Mouse (Mus musculus) hindbrain, embryonic 15.5 days (tissue): ENCODE data around the gene Pld2. TPM values are rescaled to one million over a fixed set of nuclear protein-coding genes. Genes with fewer than 3 reads are reported as not detected.
A peak's percentile ranks its signal among the peaks of the same experiment; 100 is the strongest.

Experiments
- ATAC-seq: fragments of 200-750 bp; cut with Nextera tagmentation; 2 replicates; pipeline ENCODE4 v1.8.0; 2017; ENCODE audit warnings: low read depth, moderate number of reproducible peaks, moderate TSS enrichment; ENCODE audit not compliant: low FRiP score
- H3K27ac ChIP-seq: fragments of 300-500 bp; sonication (generic); replicated peaks from 2 replicates; pipeline ENCODE4 v1.5.1; 2015; ENCODE audit warnings: mild to moderate bottlenecking, inconsistent platforms
- H3K27me3 ChIP-seq: fragments of 300-500 bp; sonication (generic); 2 replicates; pipeline ENCODE4 v1.6.1; 2015; ENCODE audit warnings: control low read depth, inconsistent platforms
- H3K36me3 ChIP-seq: fragments of 300-500 bp; sonication (generic); 2 replicates; pipeline ENCODE4 v1.6.1; 2015; ENCODE audit warnings: control low read depth, inconsistent platforms
- H3K4me1 ChIP-seq: fragments of 300-500 bp; sonication (generic); replicated peaks from 2 replicates; pipeline ENCODE4 v1.6.1; 2015; ENCODE audit warnings: control low read depth, inconsistent platforms
- H3K4me2 ChIP-seq: fragments of 300-500 bp; sonication (generic); 2 replicates; pipeline ENCODE4 v1.6.1; 2015; ENCODE audit warnings: moderate library complexity, mild to moderate bottlenecking, inconsistent platforms
- H3K4me3 ChIP-seq: fragments of 300-500 bp; sonication (generic); 2 replicates; pipeline ENCODE4 v1.5.1; 2015; ENCODE audit warnings: mild to moderate bottlenecking, inconsistent platforms
- H3K9ac ChIP-seq: fragments of 300-500 bp; sonication (generic); 2 replicates; pipeline ENCODE4 v1.6.1; 2015; ENCODE audit warnings: inconsistent platforms
- H3K9me3 ChIP-seq: fragments of 300-500 bp; sonication (generic); 2 replicates; pipeline ENCODE4 v1.6.1; 2016; ENCODE audit warnings: control low read depth, inconsistent platforms
- WGBS: fragments of 180-500 bp; shearing (Covaris S2); methylation state at CpG from one replicate; pipeline ENCODE4 v1.1.7; 2015; 5-methylcytosine and 5-hydroxymethylcytosine counted together
- polyA plus RNA-seq: library from polyadenylated mRNA; unstranded; fragments of >200 nt; fragmentation: Nextera tagmentation; extraction: Ambion mirVana; gene quantifications from 2 replicates; pipeline ENCODE4 v1.2.1, GENCODE M21; 2015

Pld2 gene
- 17.3 and 20.4 TPM in 2 replicates for polyA plus RNA-seq

DNA sequence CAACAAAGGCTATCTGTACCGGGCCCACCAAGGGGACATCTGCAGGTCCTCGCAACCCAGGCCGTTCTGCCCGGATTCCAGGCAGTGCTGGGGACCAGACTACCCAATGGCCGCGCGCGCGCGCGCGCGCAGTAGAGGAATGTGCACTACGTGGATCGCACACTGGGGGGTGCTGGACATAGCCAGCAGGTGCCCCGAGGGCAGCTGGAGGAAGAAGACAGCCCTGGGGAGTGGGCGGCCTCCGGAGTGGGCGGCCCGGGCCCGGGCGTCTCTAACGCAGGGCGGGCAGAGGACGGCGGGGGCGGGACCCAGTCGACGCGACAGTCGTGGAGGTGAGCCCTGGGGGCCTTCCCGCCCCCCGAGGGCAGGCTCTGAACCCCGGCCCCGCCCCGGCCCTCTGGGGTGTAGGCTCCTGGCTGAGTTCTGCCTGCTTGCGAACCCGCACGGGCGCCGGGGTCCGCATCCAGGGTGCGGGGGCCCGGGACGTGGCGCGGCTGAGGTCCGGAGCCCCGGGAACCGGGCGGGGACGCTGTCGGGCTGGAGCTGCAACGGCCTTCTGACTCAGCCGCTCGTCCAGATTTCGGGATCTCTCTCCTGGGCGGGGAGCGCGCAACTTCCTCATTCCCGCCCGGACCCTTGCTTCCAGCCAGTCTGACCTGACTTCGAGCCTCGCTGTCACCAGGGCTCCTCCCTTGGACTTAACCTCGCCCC is at the start of gene Pld2:
Pld2 (plus strand) TSS at position 188 of the 711 bp plus-strand sequence.
- peak within 1 kb of the TSS; percentile 69 for H3K4me3 ChIP-seq
- peak within 1 kb of the TSS; percentile 66 for H3K27ac ChIP-seq
- H3K9me3 ChIP-seq: no peaks in the 10 kb centered on the region
- H3K36me3 ChIP-seq: no peaks in the 10 kb centered on the region
- H3K4me1 ChIP-seq: peaks cover 12% of the 10 kb centered on the region
- peak within 1 kb of the TSS; percentile 82 for H3K4me2 ChIP-seq
- peak within 1 kb of the TSS; percentile 60 for H3K9ac ChIP-seq
- H3K27me3 ChIP-seq: no peaks in the 10 kb centered on the region
- under 1% methylated on average over 60 of the region's 65 CpGs for WGBS
- ATAC-seq: peak; percentile 93

DNA sequence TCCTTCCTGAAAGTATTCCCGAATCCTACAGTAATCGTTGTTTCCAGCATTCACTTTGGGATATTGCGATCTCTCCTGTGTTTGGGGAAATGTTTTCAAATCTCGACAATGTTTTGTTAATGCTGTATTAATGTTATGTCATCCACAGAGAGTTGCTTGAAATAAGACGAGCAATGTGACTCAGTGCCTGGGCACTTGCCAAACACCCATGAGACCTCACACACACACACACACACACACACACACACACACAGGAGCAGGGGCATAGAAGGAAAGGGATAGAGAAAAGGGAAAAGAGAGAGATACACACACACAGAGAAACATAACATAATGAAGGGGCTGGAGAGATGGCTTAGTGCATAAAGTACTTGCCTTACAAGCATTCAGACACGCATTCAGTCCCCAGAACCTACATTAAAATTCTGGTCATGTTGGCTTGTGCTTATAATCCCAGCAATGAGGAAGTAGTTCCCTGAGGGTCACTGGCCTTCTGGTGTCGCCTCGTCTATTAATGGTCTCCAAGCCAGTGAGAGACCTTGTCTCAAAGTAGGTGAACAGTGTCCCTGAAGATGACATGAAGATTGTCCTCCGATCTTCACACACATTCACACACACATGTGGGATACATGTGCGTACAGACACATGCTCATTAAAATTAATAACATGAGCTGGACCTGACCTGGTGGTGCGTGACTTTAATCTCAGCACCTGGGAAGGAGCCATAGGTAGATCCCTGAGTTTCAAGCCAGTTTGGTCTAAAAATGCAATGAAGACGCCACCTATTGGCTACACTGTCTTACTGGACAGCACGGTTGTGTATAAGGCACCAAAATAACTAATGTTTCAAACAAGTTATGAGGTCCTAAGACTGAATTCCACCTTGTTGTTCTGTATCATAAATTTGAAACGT is 40.0 kb upstream of the Pld2 start:
- ATAC-seq: no peak
- WGBS: 69% methylated on average over 14 of the region's 14 CpGs
- no peak overlapping the region for H3K27ac ChIP-seq
- H3K27me3 ChIP-seq: no peaks in the 10 kb centered on the region
- H3K36me3 ChIP-seq: no peaks in the 10 kb centered on the region
- H3K4me2 ChIP-seq: no peak overlapping the region
- H3K4me3 ChIP-seq: no peak overlapping the region
- H3K9me3 ChIP-seq: no peaks in the 10 kb centered on the region
- H3K4me1 ChIP-seq: no peaks in the 10 kb centered on the region
- no peak overlapping the region for H3K9ac ChIP-seq

DNA sequence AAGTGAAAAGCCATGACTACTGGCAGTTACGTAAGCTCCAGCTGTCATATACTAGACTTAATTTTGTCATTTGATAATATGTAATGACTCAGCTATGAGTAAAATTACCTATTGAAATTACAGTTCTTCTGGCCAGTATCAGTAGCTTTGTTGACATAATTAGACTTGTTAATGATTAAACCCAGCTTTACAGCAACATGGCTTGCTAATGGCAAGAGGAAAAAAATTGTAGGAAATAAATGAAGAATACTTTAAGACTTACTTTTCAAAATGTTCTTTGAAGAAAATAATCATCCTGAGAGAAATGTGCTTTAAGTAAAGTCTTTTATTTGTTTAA is 39.4 kb upstream of the Pld2 start:
- no peak for ATAC-seq
- no peaks in the 10 kb centered on the region for H3K36me3 ChIP-seq
- WGBS: 95% methylated on average over 1 of the region's 1 CpGs

DNA sequence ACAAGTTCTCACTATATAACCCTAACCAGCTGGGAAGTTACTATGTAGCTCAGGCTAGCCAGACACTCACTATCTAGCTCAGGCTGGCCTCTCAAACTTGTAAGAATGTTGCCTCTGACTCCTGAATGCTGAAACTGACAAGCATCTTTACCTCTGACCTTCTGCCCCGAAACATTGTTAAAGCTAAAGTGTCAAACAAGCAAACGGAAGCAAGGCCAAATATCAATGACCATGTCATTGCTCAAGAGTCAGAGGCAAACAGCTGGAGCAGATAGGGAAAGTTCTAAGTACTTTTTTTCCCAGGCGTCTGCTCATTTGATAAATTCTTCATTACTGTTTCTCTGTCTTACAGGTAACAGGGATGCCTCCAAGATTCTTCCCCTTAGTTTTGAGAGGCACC is 37.8 kb upstream of the Pld2 start:
- no peaks in the 10 kb centered on the region for H3K27me3 ChIP-seq
- no peak for ATAC-seq
- H3K4me2 ChIP-seq: no peak overlapping the region
- no peaks in the 10 kb centered on the region for H3K36me3 ChIP-seq
- H3K4me1 ChIP-seq: no peaks in the 10 kb centered on the region
- no peak overlapping the region for H3K9ac ChIP-seq
- no peaks in the 10 kb centered on the region for H3K9me3 ChIP-seq
- no peak overlapping the region for H3K4me3 ChIP-seq
- no peak overlapping the region for H3K27ac ChIP-seq
- WGBS: 76% methylated on average over 3 of the region's 3 CpGs

More for the DNA sequence above, 39.4 kb upstream of the Pld2 start:
- Histone ChIP-seq H3K4me3 (no peak overlapping the region), H3K27ac (no peak overlapping the region), H3K4me2 (no peak overlapping the region), H3K4me1 (no peaks in the 10 kb centered on the region), H3K9ac (no peak overlapping the region), H3K27me3 (no peaks in the 10 kb centered on the region), H3K9me3 (no peaks in the 10 kb centered on the region)

DNA sequence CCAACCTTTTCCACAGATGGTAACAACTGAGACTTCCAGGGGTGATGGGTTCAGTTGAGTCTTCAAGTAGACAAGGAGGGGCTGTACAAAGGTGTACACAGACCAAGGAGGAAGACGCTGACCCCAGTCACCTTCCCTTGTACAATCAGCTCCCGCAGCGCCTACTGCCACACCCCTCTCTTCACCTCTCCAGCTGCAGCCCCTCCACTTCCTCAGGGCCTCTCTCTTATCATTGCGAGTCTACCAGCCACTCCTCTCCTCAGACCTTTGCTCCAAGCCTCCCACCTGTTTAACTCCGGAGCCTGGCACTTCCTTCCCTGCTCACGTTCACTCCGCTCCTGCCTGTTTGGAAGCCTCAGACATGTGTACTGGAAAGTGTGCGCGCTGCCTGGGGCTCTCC is 34.9 kb upstream of the Pld2 start, which contains the start of gene Tm4sf5:
Tm4sf5 (plus strand) TSS at position 275 of the 400 bp plus-strand sequence.
- ATAC-seq: no peak
- Histone ChIP-seq H3K36me3 (no peaks in the 10 kb centered on the region), H3K27ac (no peak within 1 kb of the TSS), H3K27me3 (no peaks in the 10 kb centered on the region), H3K9me3 (no peaks in the 10 kb centered on the region), H3K4me1 (peaks cover 6% of the 10 kb centered on the region), H3K4me3 (no peak within 1 kb of the TSS), H3K4me2 (no peak within 1 kb of the TSS), H3K9ac (no peak within 1 kb of the TSS)
- 83% methylated on average over 9 of the region's 9 CpGs for WGBS

DNA sequence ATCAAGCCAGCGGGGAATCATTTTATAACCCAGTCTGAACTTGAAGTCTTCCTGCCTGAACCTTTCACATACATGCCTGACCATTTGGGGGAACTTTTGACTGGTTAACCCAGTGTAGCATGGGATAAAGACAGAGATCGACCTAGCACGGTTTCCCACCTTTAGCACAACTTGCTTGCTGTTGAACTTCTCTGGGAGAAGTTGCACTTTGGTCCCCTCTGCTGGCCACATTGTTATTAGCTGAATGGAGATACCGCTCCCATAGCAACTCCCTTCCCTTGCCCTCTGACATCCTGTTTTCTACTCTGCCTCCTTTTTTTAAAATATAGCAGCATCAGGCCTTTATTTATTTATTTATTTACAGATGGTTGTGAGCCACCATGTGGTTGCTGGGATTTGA is 33.5 kb upstream of the Pld2 start:
- ATAC-seq: no peak
- Histone ChIP-seq H3K4me3 (no peak overlapping the region), H3K36me3 (no peaks in the 10 kb centered on the region), H3K27me3 (no peaks in the 10 kb centered on the region), H3K4me1 (peaks cover 10% of the 10 kb centered on the region), H3K27ac (no peak overlapping the region), H3K9me3 (no peaks in the 10 kb centered on the region), H3K4me2 (no peak overlapping the region), H3K9ac (no peak overlapping the region)
- WGBS: 24% methylated on average over 4 of the region's 4 CpGs

DNA sequence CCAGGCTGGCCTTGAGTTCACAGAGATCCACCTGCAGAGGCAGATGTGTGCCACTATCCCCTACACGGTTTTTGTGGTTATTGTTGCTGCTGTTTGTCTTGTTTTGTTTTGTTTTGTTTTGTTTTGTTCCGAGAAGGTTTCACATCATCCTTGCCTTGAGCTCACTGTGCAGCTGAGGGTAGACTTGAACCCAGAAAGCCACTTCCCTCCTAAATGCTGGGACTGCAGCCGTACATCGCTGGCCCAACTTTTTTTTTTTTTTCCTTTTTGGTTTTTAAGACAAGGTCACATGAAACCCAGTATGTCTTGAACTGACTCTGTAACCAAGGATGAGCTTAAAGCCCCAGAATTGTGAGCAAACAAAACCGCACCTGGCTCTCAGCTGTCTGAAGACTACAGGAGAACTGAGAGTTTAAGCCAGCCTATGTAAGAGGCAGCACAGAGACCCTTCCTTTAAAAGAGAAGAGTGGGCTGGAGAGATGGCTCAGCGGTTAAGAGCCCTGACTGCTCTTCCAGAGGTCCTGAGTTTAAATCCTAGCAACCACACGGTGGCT is 32.8 kb upstream of the Pld2 start:
- Histone ChIP-seq H3K9ac (no peak overlapping the region), H3K27me3 (no peaks in the 10 kb centered on the region), H3K36me3 (no peaks in the 10 kb centered on the region), H3K4me1 (peaks cover 10% of the 10 kb centered on the region), H3K4me3 (no peak overlapping the region), H3K27ac (no peak overlapping the region), H3K4me2 (no peak overlapping the region), H3K9me3 (no peaks in the 10 kb centered on the region)
- no peak for ATAC-seq
- 75% methylated on average over 7 of the region's 7 CpGs for WGBS

DNA sequence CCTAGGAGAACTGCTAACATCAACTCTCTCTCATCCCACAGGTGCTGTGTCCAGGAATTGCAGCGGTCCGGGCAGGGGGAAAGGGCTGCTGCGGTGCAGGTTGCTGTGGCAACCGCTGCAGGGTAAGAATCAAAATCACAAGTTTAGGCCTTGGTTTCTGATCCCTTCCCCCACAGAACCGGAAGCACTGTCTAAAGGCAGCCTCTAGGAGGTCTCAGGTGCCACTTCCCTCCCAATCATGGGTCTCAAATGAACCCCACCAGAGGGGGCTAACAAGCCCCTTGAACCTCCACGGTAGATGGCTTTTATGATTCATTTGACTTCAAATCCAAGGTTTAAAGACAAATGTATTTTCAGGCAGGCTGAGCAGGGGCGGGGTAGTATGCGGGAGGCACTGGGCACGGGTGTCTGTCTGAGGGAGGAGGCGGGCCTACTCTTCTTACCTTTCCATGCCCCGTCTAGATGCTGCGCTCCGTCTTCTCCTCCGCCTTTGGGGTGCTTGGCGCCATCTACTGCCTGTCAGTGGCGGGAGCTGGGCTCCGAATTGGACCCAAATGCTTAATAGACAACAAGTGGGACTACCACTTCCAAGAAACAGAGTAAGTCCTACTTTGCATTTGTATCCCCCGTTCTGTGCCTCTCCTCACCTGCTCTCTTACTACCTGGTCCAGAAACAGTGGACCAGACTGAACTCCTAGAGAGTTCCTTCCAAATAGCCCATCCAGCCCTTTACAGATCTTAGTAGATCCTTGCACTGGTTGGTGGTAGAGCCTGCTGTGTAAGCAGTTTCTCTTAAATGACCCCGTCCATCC is 29.9 kb upstream of the Pld2 start:
- Histone ChIP-seq H3K36me3 (no peaks in the 10 kb centered on the region), H3K9ac (0 out of 2 replicates have a peak overlapping the region, but pooled peaks have one; percentile 13), H3K27ac (no peak overlapping the region), H3K9me3 (no peaks in the 10 kb centered on the region), H3K4me3 (peak overlapping the region; percentile 18), H3K27me3 (no peaks in the 10 kb centered on the region), H3K4me1 (peaks cover 10% of the 10 kb centered on the region), H3K4me2 (peak overlapping the region; percentile 55)
- ATAC-seq: peak; percentile 83
- WGBS: 6% methylated on average over 19 of the region's 19 CpGs

DNA sequence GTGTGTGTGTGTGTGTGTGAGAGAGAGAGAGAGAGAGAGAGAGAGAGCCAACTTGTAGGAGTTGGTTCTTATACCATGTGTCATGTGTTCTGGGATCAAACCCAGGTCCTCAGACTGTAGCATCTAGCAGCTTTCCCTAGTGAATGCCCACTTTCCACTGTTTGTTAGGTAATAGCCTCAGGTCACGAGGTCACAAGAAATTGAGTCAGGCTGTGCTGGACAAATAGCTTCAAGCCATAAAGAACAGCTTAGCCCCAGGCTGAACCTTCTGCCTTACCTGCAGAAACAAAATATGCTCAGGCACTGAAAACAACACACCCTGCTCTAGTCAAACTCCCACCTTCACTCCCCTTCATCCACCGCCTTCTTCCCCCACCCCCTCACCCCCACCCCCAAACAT is 28.6 kb upstream of the Pld2 start:
- Histone ChIP-seq H3K36me3 (no peaks in the 10 kb centered on the region), H3K4me3 (no peak overlapping the region), H3K4me2 (no peak overlapping the region), H3K4me1 (peaks cover 10% of the 10 kb centered on the region), H3K9ac (no peak overlapping the region), H3K9me3 (no peaks in the 10 kb centered on the region), H3K27me3 (no peaks in the 10 kb centered on the region), H3K27ac (no peak overlapping the region)
- no peak for ATAC-seq
- WGBS: 84% methylated on average over 2 of the region's 2 CpGs

DNA sequence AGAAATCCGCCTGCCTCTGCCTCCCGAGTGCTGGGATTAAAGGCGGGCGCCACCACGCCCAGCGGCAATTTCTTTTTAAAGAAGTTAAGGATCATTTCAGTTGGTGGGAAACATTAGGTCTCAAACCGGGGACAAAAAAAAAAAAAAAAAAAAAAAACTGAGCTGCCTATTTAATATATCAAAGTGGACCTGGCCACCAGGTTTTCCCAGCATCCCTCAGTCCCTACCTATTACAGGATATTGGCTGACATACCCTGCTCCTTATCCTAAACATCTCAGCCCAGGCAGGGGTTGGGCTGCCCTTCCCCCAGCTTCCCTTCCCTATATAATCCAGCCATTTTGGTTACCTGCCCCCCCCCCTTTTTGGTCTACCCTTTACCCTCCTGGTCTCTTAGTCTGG is 28.0 kb upstream of the Pld2 start:
- no peak for ATAC-seq
- Histone ChIP-seq H3K27ac (no peak overlapping the region), H3K27me3 (no peaks in the 10 kb centered on the region), H3K9me3 (no peaks in the 10 kb centered on the region), H3K9ac (no peak overlapping the region), H3K4me1 (peaks cover 10% of the 10 kb centered on the region), H3K4me3 (no peak overlapping the region), H3K4me2 (no peak overlapping the region), H3K36me3 (no peaks in the 10 kb centered on the region)
- WGBS: 93% methylated on average over 7 of the region's 7 CpGs

DNA sequence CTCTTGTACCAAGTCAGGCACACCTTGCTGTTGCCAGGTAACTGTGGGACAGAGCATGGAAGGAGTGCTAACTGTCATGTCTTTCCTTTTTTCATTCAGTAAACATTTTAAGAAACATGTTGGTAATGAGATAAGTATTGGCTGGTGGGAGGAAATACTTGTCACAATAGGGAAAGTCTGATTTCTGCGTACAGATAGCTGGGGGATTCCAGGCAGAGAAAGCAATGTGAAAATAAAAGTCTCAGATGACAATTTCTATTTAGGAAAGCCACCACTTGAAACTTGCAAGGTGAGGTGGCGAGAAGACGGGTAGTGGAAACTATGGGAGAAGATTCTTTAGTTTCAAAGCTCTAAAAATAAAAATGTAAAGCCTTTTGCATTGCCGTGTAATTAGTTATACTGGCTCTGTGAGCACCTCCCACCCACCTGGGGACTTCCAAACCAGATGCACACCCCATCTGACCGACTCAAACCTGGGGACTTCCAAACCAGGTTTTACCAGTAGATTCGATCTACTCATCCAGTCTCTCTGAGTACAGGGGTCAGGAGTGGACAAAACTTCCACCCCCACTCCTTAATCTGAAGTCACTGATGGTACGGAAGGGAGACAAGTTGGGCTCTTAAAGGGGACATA is 27.0 kb upstream of the Pld2 start:
- 82% methylated on average over 7 of the region's 7 CpGs for WGBS
- Histone ChIP-seq H3K9me3 (no peaks in the 10 kb centered on the region), H3K4me1 (peaks cover 10% of the 10 kb centered on the region), H3K27ac (no peak overlapping the region), H3K4me3 (no peak overlapping the region), H3K36me3 (no peaks in the 10 kb centered on the region), H3K4me2 (no peak overlapping the region), H3K27me3 (no peaks in the 10 kb centered on the region), H3K9ac (no peak overlapping the region)
- no peak for ATAC-seq
